Mouse (Mus musculus) layer of hippocampus, postnatal 14 days (tissue): ENCODE measurements at regions not wholly inside any gene's neighbourhood (a gene's known extent, or its start where the extent isn't known, plus 50 kb on each side); places are given as distances from the start of the nearest gene placed in this dataset.

Source experiments
- DNase-seq, 2 experiments: peaks; one replicate each; pipeline ENCODE4 v3.0.0; 2021 to 2022; ENCODE audit warnings: low spot score in 2 of 2, mixed read lengths in 1 of 2

DNA sequence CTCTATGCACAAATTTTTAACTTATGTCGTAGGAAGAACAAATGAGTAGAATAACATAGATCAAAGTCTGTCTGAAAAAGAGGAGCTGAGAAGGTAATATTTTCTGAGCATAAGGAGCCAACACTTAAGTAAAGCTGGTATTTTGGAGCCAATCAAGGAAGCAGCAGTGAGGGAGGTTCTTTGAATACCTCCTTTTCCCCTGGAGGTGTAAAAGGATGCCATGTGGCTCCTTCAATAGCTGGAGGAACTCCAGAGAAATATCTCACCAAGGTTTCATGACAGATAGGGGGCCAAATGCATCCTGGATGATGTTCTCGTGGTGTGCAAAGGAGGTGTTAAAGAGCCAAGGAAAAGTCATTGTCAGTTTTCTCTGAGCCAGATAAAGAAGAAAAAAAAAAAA is 115.6 kb upstream of the Prkd1 start:
- no peak for DNase-seq

GRCm38 (mm10) chr12:50734135-50734534 is 85.2 kb upstream of the Prkd1 start:
- no peak for DNase-seq

- no peak for DNase-seq
These were observed 63.7 kb upstream of the Prkd1 start for GRCm38 (mm10) chr12:50712615-50713014.

- DNase-seq = no peak
These were observed 60.3 kb upstream of the Prkd1 start for GRCm38 (mm10) chr12:50709000-50709788.

- peak; percentile 15 to 57 for DNase-seq
These were observed 49.9 kb upstream of the Prkd1 start for GRCm38 (mm10) chr12:50698613-50699442.
